Mouse (Mus musculus) thymus, postnatal 25 days (tissue): Measurements from ENCODE around the gene Cpa1.

Source experiments
- DNase-seq: peaks from one replicate; pipeline ENCODE4 v3.0.0; 2022

Gene Cpa1

DNA sequence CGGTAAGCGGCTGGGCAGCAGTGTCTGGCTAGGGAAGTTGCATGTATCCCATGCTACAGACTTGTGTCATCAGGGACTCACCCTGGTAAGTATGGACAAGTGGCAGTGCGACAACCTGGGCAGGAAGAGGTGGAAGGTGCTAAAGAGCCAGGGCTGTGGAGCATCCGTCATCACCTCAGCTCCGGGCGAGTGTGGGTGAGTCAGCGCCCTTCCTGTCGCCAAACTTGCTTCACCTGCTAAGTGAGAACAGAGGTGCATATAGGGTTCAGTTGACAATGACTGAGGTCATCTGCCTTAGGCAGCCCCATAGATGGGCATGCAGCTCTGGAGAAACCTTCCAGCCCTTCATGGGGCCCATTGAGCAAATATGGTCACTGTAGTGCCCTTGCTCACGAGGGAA, 14.3 kb upstream of the Cpa1 start:
- no peak for DNase-seq

DNA sequence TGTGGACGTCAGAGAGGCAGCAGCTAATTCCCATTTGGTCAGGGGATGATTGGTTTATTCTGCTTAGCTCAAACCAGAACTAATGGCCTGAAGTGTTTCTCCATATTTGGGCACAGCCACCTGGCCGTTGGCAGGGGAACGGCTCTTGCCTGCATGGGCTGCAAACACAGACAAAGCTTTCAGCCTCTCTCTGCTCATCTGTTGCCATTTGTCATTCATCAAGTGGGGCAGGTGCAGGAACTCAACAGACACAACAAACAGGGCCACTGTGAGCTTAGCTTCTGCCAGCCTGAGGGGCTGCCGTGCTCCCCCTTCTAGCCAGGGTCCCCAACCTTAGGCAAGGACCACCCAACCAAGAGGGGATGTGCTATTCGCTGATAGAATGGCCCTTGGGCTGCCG, 10.9 kb upstream of the Cpa1 start:
- DNase-seq: no peak

- DNase-seq: no peak
Measured at GRCm38 (mm10) chr6:30629989-30630388, 9.0 kb upstream of the Cpa1 start.

DNA sequence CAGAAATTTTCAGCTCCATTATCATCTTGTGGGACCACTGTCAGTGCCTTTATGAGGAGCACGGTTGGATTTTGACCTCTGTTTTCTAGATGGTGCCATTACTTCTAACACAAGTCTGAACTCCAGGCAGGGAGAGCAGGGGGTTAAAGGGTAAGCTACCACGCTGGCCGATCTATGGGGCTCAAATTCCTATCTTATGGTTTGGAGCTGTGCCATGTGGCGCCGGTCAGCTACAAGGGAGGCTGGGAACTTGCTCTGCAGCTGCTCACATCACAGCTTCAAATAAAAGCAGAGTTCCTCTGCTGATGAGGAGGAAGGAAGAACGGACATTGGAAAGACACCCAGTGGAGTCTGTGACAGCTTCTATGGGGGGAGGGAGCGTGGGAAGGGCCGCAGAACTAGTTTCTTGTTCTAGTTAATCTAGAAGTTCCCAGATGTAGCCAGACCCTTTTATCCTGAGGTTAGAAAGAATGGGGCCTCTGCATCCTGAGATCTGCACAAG, 3.6 kb upstream of the Cpa1 start:
- no peak for DNase-seq

GRCm38 (mm10) chr6:30636186-30636842, 2.7 kb upstream of the Cpa1 start:
- DNase-seq: no peak

DNA sequence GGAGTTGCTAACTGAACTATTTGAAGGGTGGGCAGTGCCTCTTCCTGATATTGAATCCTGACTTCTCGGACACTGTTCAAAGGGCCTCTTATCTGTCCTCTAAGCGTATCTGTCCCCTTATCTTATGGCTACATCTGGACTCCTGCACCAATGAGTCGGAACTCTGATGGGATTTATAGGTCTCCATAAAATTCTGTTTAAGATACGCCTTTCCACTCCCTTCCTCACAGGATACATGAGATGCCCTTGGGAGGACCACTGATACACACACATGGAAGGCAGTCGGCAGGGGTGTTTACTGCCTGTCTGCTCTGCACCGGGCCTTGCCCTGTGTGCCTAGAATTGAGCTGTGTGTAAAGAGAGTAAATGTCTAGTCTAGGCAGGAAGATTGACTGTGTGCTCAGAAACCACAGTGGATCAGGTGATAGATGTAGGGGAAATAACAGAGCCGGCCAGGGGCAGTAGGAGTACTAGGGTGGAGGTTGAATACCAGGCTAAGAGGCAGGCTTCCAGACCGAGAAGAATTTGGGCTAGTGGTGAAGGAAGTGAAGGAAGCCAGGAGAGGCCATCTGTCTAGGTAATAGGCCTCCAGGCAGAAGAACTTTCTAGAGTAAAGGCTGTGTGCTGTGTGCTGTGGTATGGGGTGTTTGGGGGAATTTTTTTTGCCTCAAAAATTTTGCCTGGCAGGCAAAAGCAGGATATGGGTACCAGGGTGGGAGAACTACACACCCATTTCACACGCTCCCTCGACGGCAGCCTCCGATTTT, 4.9 kb downstream of the Cpa1 start:
- DNase-seq: no peak

DNA sequence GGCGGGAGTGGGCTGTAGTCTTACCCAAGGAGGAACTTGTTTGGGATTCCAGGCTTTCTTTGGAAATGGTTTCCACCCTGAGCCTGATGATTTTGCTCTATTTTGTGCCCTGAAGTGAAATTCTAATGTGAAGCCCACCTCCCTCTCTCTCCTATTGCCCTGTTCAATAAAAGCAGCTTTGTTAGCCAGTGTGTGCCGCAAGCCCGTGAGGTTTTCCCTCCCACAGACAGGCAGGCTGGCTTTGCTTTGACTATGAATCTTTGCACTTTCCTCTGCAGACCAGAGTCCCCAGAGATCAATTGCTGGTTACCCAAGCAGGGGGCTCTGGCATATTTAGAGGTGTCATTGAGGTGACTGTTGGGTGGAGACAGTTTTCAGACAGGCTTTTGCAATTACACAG, 5.4 kb downstream of the Cpa1 start:
- DNase-seq: no peak

GRCm38 (mm10) chr6:30645379-30645778, 6.4 kb downstream of the Cpa1 start:
- DNase-seq: no peak

GRCm38 (mm10) chr6:30649651-30650296, 10.8 kb downstream of the Cpa1 start:
- no peak for DNase-seq

- no peak for DNase-seq
Measured at GRCm38 (mm10) chr6:30652425-30653188, 13.6 kb downstream of the Cpa1 start.

DNA sequence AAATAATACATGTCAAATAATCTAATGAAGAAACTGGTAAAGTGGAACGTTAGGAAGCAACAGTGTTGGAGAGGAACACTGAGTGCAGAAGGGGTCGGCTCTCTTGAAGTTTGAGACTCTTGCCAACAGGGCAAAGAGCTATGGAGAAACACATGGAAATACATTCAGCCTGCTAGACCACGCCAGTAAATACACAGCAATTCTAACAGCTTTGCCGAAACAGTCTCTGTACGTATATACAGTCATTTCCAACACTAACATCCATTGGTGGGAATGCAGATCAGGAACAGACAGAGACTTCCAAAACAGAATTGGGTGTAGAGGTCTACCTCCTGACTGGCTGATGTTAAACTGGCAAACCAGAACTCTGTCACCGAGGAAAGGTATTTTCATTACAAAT, 14.5 kb downstream of the Cpa1 start:
- no peak for DNase-seq

- DNase-seq: no peak
Measured at GRCm38 (mm10) chr6:30654402-30654859, 15.4 kb downstream of the Cpa1 start.

GRCm38 (mm10) chr6:30654932-30655331, 15.9 kb downstream of the Cpa1 start:
- DNase-seq: no peak

DNA sequence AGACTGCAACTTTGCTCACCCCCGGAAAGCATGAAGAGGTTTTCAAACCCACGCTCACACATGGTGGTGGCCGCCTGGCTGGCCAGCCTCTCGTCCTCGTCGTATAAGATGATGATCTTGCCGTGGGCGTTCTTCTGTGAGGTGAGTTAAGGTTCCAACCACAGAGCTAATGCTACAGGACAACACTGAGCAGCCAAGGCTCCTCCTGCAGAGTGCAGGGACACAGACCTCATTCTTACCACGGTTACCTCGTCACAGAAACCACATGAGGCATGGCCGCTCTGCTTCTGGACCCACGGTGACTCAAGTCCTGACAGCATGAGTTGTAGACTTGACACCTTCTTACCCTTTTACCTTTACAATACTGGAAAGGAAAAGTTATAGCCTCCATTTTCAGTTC, 18.3 kb downstream of the Cpa1 start:
- no peak for DNase-seq

DNA sequence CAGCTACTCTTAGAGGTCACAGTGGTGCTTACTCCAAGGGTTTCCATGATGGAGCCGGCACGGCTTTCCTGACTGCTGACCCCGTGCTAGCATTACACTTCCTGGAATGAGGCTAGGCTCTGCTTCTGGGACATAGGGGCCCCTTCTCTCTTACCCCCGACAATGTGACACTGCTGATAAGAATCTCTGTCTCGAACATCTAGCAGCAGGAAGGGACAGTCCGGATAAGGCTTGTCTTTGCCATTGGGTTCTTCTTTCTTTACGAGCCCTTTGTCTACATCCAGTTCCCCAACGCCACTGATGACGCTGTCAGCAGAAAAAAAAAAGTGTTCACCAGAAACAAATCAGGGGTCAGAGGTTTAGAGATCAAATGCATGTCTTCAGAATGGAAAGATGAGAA, 19.6 kb downstream of the Cpa1 start:
- DNase-seq: no peak

- DNase-seq: no peak
Measured at GRCm38 (mm10) chr6:30664776-30665175, 25.8 kb downstream of the Cpa1 start.

DNA sequence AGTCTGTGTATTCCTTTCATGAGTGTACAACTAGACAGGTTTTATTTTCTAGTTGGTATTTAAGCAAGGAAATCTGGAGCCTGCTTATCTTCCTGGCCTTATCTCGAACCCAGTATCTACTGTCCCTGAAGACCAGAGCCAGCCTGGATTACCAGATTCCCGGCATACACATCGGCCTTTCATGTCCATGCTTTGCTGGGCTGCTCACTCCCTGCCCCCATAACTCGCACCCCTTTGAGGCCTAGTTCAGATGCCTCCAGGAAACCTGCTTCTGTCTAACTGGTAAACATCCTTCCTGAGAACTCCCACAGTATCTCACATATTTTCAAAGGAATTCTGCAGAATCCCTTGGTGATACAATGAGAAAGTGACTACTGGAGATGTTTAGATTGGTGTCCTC, 26.3 kb downstream of the Cpa1 start:
- no peak for DNase-seq

DNA sequence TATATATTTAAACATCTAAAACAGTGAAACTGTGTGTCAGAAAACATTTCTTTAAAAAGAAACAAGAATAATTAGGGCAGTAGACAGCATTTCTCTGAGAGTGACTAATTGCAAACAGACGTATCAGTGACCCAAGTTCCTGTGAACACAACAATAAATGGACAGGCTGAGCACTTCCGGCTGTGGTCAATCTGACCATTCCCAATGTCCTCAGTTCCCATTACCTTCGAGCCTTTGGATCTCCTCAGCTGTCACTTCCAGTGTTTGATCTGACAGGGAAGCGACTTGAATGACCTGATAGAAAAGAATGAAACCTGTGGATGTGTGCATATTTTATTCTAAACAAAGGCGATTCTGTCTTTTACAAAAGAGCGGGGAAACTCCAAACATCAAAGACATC, 27.0 kb downstream of the Cpa1 start:
- DNase-seq: no peak

DNA sequence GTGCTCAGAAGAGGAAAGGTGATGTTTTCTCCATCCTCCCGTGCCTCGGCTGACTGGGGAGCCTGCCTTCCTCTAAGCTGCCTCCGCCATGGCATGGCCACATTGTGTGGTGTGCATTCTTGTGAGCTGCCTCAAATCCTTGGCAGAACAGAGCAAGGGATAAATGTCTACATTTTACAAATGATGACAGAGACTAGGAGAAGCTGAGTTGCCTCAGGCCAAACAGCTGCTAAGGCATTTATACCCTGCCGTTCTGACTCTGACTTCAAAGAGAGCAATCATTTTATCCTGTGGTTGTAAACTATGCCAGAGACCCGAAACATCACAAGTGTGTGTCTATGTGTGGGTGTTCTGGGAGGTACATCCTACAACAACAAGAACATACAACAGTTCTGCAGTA, 28.6 kb downstream of the Cpa1 start:
- no peak for DNase-seq

DNA sequence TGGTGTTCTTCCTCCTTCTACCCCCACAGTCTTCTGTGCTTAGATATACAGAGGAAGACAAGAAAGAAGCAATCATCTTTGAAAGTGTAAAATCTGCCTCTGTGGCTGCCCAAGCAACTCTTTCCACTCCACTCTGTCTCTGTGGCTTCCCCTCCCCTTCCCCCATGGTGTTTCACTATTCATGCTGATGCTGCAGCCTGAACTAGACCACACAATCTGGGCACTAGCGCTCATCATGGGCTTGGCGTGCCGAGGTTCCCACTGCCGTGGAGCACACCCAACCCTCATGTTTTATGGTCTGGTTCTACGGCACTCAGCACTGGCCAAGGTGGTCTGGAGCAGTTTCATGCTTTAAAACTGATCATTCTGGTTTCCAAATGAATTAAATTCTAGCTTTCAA, 32.7 kb downstream of the Cpa1 start:
- DNase-seq: peak; percentile 14

DNA sequence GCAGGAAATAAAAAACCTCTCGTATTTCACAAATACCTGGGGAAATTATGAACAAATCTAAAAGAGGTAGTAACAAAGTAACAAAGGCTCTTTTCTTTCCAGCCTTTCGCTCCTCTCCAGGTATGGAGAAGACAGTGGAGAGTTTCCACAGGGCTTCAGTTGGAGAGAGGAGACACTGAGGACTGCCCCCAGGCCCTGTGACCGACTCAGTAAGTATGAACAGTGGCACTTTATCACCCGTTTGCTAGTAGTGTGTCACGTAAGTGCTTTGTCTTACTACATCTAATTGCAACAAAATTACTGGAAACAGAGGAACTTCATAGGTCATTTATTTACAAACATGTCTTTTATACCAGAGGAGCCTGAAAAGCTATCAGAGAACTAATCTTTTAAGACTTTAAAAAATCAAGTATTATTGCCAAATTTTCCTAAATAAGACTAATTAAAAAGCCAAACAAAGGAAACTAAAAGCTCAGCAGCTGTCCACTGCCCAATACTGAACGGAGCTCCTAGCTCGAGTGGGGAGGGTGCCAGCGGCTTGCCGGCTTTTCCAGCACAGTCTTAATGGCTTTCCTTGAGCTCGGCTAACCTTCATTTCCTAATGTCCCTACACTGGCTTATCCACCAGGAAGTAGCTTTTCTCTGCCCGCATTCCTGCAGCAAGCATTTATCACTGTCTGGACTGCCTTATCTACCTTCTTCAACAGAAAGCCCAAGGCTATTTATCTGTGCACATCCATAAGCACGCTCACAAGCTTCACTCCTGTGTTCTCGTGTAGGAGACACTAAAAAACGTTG, 34.9 kb downstream of the Cpa1 start:
- no peak for DNase-seq

DNA sequence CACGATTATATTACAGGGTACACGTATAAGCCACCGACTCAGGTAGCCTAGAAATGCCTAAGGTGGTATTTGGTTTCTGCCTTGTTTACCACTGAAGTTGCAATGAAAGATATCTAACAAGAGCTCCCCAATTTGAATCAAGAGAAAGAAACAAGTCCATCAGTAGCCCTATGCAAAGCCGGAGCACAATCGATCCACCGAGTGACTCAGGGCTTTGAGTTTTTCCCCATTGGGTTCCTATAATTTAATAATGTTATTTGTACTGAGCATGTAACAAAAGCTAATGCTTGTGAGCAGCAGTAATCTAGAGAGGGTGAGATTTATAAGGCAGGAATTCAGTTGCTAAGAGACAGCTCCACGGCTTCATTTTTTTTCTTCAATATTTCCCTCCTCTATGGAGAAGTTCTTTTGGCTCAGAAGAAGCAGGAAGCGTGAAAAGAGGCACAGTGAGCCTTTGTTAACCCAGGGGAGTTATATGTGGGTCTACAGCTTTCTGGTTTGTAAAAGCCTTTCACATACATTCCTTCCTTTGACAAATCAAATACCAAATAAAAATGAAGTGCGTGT, 35.8 kb downstream of the Cpa1 start:
- no peak for DNase-seq
